Mouse (Mus musculus): ENCODE data around the gene Kctd2.
"Not testable (repeated sequence)": the region's sequence is repeated elsewhere in the genome, so short reads cannot be mapped to it uniquely, and the experiment has no call there.

DNA sequence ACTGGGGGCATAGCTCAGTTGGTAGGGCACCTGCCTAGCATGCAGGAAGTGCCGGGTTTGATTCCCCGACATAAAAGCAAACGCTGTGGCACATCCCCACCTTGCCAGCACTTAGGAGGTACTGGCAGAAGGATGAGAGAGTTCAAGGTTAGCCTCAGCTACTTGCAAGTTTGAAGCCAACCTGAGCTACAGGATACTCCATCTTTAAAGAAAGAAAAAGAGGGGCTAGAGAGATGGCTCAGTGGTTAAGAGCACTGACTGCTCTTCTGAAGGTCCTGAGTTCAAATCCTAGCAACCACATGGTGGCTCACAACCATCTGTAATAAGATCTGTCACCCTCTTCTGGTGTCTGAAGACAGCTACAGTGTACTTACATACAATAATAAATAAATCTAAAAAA lies 33.1 kb upstream of the Kctd2 start:
- not testable (repeated sequence) for TF ChIP-seq CTCF (IDR thresholded peaks at IDR 0.05; ENCODE audit: low read depth, low read length); POLR2A (IDR thresholded peaks at IDR 0.05; ENCODE audit: borderline replicate concordance, low read depth, low read length)

Data from bone marrow macrophage, adult 2 months (primary cell).